Mouse (Mus musculus) small intestine, adult 2 months (tissue): ENCODE data around the gene Hist1h2bk.

ENCODE experiments used
- CTCF ChIP-seq: fragments of 200-500 bp; IDR thresholded peaks from 2 replicates; pipeline ENCODE4 v1.5.1; 2012; ENCODE audit warnings: low read depth, mild to moderate bottlenecking, control low read depth, inconsistent platforms, low read length, moderate library complexity, mixed read lengths; ENCODE audit not compliant: insufficient replicate concordance, insufficient read length; ENCODE audit errors: extremely low read depth
- POLR2A ChIP-seq: fragments of 200-500 bp; IDR thresholded peaks from 2 replicates; pipeline ENCODE4 v1.6.1; 2012; ENCODE audit warnings: low read depth, mild to moderate bottlenecking, control low read depth, inconsistent platforms, low read length, moderate library complexity

DNA sequence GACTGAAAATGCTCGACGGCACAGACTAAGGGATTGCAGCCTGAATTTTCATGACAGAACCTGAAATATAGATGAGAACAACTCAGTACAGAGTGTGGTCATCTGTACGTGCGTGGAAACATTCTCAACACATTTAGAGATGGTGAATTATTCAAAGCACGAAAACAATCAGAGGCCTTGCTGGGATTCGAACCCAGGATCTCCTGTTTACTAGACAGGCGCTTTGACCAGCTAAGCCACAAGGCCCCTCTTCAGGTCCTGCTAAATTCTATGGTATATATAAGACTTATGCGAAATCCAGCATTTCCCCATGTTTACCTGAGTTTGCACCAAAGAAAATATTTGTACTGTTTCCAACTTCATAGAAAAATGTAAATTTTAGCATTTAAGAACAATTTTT lies 5.7 kb upstream of the Hist1h2bk start:
- TF ChIP-seq POLR2A: no peak
- TF ChIP-seq CTCF: no peak
